Mouse (Mus musculus): ENCODE results near the gene Fam120c.

The Fam120c gene

GRCm38 (mm10) chrX:151520458-151521322 is 176.7 kb downstream of the Fam120c start, which contains the start of gene Phf8:
Phf8 (plus strand) TSS chrX:151520672.
- peak; percentile 95 for DNase-seq (ENCODE audit: inconsistent ontology term)

Measured in Muller cell, postnatal 12 days (primary cell).